Mouse (Mus musculus) small intestine, adult 2 months (tissue): ENCODE measurements around the gene Ecd. TPM values are rescaled to one million over a fixed set of nuclear protein-coding genes. Genes with fewer than 3 reads are reported as not detected.

Experiments
- H3K27ac ChIP-seq: fragments of 200-500 bp; 2 replicates; pipeline ENCODE4 v1.5.1; 2012; ENCODE audit warnings: low read depth, low read length, control low read depth, inconsistent platforms; ENCODE audit not compliant: insufficient read depth
- H3K27me3 ChIP-seq: fragments of 200-500 bp; 2 replicates; pipeline ENCODE4 v1.6.1; 2012; ENCODE audit warnings: mild to moderate bottlenecking, moderate library complexity, low read length, inconsistent platforms; ENCODE audit not compliant: control insufficient read depth, insufficient read depth
- H3K36me3 ChIP-seq: fragments of 200-500 bp; 2 replicates; pipeline ENCODE4 v1.6.1; 2012; ENCODE audit warnings: mild to moderate bottlenecking, low read length, control low read depth, inconsistent platforms; ENCODE audit not compliant: control insufficient read depth, insufficient read depth
- H3K4me1 ChIP-seq: fragments of 200-500 bp; 2 replicates; pipeline ENCODE4 v1.6.1; 2012; ENCODE audit warnings: low read length, inconsistent platforms, mixed read lengths; ENCODE audit not compliant: control insufficient read depth, insufficient read depth, insufficient read length
- H3K4me3 ChIP-seq: fragments of 200-500 bp; 2 replicates; pipeline ENCODE4 v1.5.1; 2012; ENCODE audit warnings: low read depth, mild to moderate bottlenecking, control low read depth, inconsistent platforms, low read length, moderate library complexity
- CTCF ChIP-seq: fragments of 200-500 bp; IDR thresholded peaks from 2 replicates; pipeline ENCODE4 v1.5.1; 2012; ENCODE audit warnings: low read depth, mild to moderate bottlenecking, control low read depth, inconsistent platforms, low read length, moderate library complexity, mixed read lengths; ENCODE audit not compliant: insufficient replicate concordance, insufficient read length; ENCODE audit errors: extremely low read depth
- POLR2A ChIP-seq: fragments of 200-500 bp; IDR thresholded peaks from 2 replicates; pipeline ENCODE4 v1.6.1; 2012; ENCODE audit warnings: low read depth, mild to moderate bottlenecking, control low read depth, inconsistent platforms, low read length, moderate library complexity
- WGBS: fragments of 180-500 bp; shearing (Covaris S2); methylation state at CpG from one replicate; pipeline ENCODE4 v1.1.7; 2018; 5-methylcytosine and 5-hydroxymethylcytosine counted together
- polyA plus RNA-seq: library from polyadenylated mRNA; depleted of rRNA; stranded (reverse); fragments of >200 nt; gene quantifications from 2 replicates; pipeline ENCODE4 v1.2.3, GENCODE M21; 2012

Ecd gene
- polyA plus RNA-seq, 1 experiment = 8.2 TPM

GRCm38 (mm10) chr14:20379753-20380430 lies 32.0 kb upstream of the Ecd start:
- Histone ChIP-seq H3K4me1 (no peaks in the 10 kb centered on the region; the same call in 1 of the 2 replicates), H3K27ac (peak overlapping the region; percentile 33; the same call in 1 of the 2 replicates), H3K36me3 (peaks cover 16% of the 10 kb centered on the region), H3K4me3 (no peak overlapping the region), H3K27me3 (no peaks in the 10 kb centered on the region)
- WGBS = 82% methylated on average over 9 of the region's 9 CpGs
- TF ChIP-seq POLR2A (no peak), CTCF (no peak)

GRCm38 (mm10) chr14:20379087-20379640 lies 31.2 kb upstream of the Ecd start:
- H3K27ac ChIP-seq = peak overlapping the region; percentile 33
- no peak overlapping the region for H3K4me3 ChIP-seq
- H3K36me3 ChIP-seq = peaks cover 19% of the 10 kb centered on the region
- H3K4me1 ChIP-seq = no peaks in the 10 kb centered on the region; the same call in 1 of the 2 replicates
- WGBS = 53% methylated on average over 5 of the region's 5 CpGs
- no peaks in the 10 kb centered on the region for H3K27me3 ChIP-seq
- TF ChIP-seq CTCF (no peak), POLR2A (no peak)

GRCm38 (mm10) chr14:20378313-20379061 lies 30.6 kb upstream of the Ecd start:
- peak; percentile 75; the same call in 1 of the 2 replicates for TF ChIP-seq CTCF
- no peak for TF ChIP-seq POLR2A
- no peaks in the 10 kb centered on the region for H3K27me3 ChIP-seq
- H3K27ac ChIP-seq = peak overlapping the region; percentile 56
- peak overlapping the region; percentile 46 for H3K4me3 ChIP-seq
- no peaks in the 10 kb centered on the region; the same call in 1 of the 2 replicates for H3K4me1 ChIP-seq
- WGBS = 19% methylated on average over 13 of the region's 13 CpGs
- peaks cover 18% of the 10 kb centered on the region for H3K36me3 ChIP-seq

GRCm38 (mm10) chr14:20377112-20377521 lies 29.2 kb upstream of the Ecd start:
- Histone ChIP-seq H3K4me3 (no peak overlapping the region), H3K4me1 (no peaks in the 10 kb centered on the region; the same call in 1 of the 2 replicates), H3K27ac (no peak overlapping the region), H3K36me3 (peaks cover 18% of the 10 kb centered on the region), H3K27me3 (no peaks in the 10 kb centered on the region)
- 53% methylated on average over 4 of the region's 4 CpGs for WGBS
- TF ChIP-seq POLR2A = no peak
- TF ChIP-seq CTCF = no peak

GRCm38 (mm10) chr14:20371854-20372253 lies 23.9 kb upstream of the Ecd start:
- WGBS = 63% methylated on average over 1 of the region's 1 CpGs
- H3K4me3 ChIP-seq = no peak overlapping the region
- H3K27ac ChIP-seq = no peak overlapping the region
- TF ChIP-seq CTCF = no peak
- no peak for TF ChIP-seq POLR2A
- H3K36me3 ChIP-seq = peaks cover 24% of the 10 kb centered on the region
- H3K4me1 ChIP-seq = peaks cover 3% of the 10 kb centered on the region; the same call in 1 of the 2 replicates
- H3K27me3 ChIP-seq = no peaks in the 10 kb centered on the region

- no peak overlapping the region for H3K27ac ChIP-seq
- TF ChIP-seq CTCF (no peak), POLR2A (no peak)
- H3K4me1 ChIP-seq = peaks cover 3% of the 10 kb centered on the region; the same call in 1 of the 2 replicates
- WGBS = 71% methylated on average over 7 of the region's 7 CpGs
- peaks cover 28% of the 10 kb centered on the region for H3K36me3 ChIP-seq
- no peak overlapping the region for H3K4me3 ChIP-seq
- H3K27me3 ChIP-seq = no peaks in the 10 kb centered on the region
These were observed 22.9 kb upstream of the Ecd start for GRCm38 (mm10) chr14:20370798-20371197.

- TF ChIP-seq POLR2A (no peak), CTCF (no peak)
- peaks cover 3% of the 10 kb centered on the region; the same call in 1 of the 2 replicates for H3K4me1 ChIP-seq
- H3K27me3 ChIP-seq = no peaks in the 10 kb centered on the region
- no peak overlapping the region for H3K4me3 ChIP-seq
- peaks cover 35% of the 10 kb centered on the region for H3K36me3 ChIP-seq
- no peak overlapping the region for H3K27ac ChIP-seq
- WGBS = 95% methylated on average over 3 of the region's 3 CpGs
These were observed 20.4 kb upstream of the Ecd start for GRCm38 (mm10) chr14:20368271-20368670.
